Mouse (Mus musculus): ENCODE measurements around the gene Tmem145. TPM values are rescaled to one million over a fixed set of nuclear protein-coding genes. Genes with fewer than 3 reads are reported as not detected.

The Tmem145 gene
- polyA plus RNA-seq, 1 experiment from 2014 or later, result 14.5 TPM

DNA sequence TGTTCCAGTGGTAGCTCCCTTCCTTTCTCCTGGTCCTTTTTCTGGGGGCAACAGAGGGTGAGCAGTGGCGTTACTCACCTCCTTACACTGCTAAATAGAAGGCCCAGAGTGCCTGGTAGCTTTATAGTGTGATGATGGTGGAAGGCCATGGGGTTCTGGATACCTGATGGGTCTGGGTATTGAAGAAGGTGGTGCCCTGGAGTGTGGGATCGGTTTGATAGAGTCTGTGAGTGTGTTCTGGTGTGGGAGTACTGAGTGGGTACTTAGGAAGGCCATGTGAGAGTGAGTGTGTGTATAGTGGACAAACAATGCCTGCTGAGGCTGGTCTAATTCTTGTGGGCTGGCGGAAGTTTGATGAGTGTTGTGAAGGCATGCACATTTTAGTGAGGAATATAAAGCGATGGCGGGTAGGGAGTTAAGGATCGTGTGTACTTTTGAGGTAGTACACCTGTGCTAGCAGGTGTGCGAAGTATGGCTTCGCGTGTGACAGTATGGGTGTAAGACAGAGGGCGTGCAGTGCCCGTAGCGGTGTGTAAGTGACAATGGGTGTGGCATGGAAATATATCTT lies 24.7 kb upstream of the Tmem145 start:
- Histone ChIP-seq H3K4me3 (ENCODE audit: low read depth, low read length) (peak overlapping the region; percentile 85), H3K4me2 (ENCODE audit: low read length) (peak overlapping the region; percentile 89), H3K27ac (ENCODE audit: low read depth, low read length) (peak overlapping the region; percentile 99), H3K36me3 (ENCODE audit: control insufficient read depth, insufficient read depth, low read length) (peaks cover 16% of the 10 kb centered on the region), H3K27me3 (replicated peaks; ENCODE audit: control insufficient read depth, insufficient read depth, low read length) (no peaks in the 10 kb centered on the region), H3K9ac (ENCODE audit: low read length) (peak overlapping the region; percentile 44), H3K4me1 (ENCODE audit: control insufficient read depth, insufficient read depth, low read length) (peaks cover 44% of the 10 kb centered on the region), H3K9me3 (replicated peaks; ENCODE audit: control insufficient read depth, low read length) (no peaks in the 10 kb centered on the region)
- ATAC-seq (no peak), DNase-seq (ENCODE audit: low spot score) (no peak)
- 15% methylated on average over 12 of the region's 12 CpGs for WGBS

DNA sequence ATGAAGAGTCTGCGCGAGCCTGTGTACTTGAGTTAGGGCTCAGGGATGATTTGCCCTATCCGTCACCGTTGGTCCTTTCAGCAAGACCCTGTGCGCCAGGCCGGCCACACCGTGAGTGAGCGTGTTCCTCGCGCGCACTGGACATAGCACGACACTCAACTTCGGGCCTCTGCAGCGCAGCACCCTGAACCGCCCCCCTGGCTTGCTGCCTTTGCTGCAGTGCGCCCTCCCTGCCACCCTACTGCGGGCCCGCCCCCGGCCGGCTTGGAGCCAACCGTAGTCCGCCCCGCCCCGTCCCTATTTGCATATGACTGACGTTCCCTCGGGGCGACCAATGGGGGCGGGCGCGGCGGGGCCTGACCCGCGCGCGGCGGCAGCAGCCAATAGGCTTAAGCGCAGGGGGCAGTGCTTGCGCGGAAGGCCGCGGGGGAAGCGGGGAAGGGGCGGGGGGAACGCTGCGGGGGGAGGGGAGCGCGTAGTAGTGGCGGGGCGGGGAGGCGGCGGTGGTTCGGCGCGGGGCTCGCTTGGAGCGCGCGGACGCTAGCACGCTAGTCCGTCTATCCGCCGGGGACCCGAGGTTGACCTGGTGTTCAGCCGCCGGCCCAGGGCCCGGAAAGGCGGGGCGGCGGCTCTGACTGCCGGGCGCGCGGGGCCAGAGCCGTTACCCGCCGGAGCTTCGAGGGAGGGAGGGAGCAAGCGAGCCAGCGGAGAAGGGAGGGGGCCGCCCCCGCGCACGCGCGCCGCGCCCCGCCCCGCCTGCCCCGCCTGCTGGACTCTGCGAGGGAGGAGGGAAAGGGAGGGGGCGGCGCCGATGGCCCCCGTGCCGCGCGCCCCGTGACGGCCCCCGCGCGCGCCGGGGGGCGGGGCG lies 23.9 kb upstream of the Tmem145 start:
- WGBS, result 1% methylated on average over 52 of the region's 108 CpGs
- Histone ChIP-seq H3K9me3 (replicated peaks; ENCODE audit: control insufficient read depth, low read length) (no peaks in the 10 kb centered on the region), H3K4me1 (ENCODE audit: control insufficient read depth, insufficient read depth, low read length) (peaks cover 44% of the 10 kb centered on the region), H3K36me3 (ENCODE audit: control insufficient read depth, insufficient read depth, low read length) (peaks cover 23% of the 10 kb centered on the region), H3K4me3 (ENCODE audit: low read depth, low read length) (peak overlapping the region; percentile 85), H3K27me3 (replicated peaks; ENCODE audit: control insufficient read depth, insufficient read depth, low read length) (no peaks in the 10 kb centered on the region), H3K4me2 (ENCODE audit: low read length) (peak overlapping the region; percentile 89), H3K9ac (ENCODE audit: low read length) (peak overlapping the region; percentile 88), H3K27ac (ENCODE audit: low read depth, low read length) (peak overlapping the region; percentile 99)
- ATAC-seq, result peak; percentile 70
- DNase-seq (ENCODE audit: low spot score), result peak; percentile 98

DNA sequence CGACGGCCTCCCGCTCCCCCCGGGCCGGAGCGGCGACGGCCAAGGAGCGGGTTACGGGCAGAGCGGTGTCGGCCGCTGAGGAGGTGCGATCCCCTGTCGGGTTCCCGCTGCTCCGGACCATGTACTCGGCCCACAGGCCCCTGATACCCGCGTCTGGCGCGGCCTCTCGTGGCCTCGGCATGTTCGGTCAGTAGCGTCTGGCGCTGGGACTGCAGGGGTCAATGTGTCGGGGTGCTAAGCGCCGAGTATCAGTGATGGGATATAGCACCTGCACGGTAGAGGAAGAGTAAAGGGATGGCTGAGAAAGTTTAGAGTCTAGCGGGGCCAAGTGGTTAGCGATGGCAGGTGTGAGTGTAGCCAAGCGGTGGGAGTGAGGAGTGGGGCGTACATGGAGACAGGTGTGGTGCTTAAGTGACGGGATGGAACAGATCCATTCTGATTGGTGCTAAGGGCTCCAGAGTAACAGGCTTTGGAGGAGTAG lies 23.1 kb upstream of the Tmem145 start:
- under 1% methylated on average over 26 of the region's 36 CpGs for WGBS
- Histone ChIP-seq H3K27me3 (replicated peaks; ENCODE audit: control insufficient read depth, insufficient read depth, low read length) (no peaks in the 10 kb centered on the region), H3K4me1 (ENCODE audit: control insufficient read depth, insufficient read depth, low read length) (peaks cover 39% of the 10 kb centered on the region), H3K36me3 (ENCODE audit: control insufficient read depth, insufficient read depth, low read length) (peaks cover 31% of the 10 kb centered on the region), H3K27ac (ENCODE audit: low read depth, low read length) (peak overlapping the region; percentile 98), H3K4me2 (ENCODE audit: low read length) (peak overlapping the region; percentile 89), H3K9ac (ENCODE audit: low read length) (peak overlapping the region; percentile 88), H3K9me3 (replicated peaks; ENCODE audit: control insufficient read depth, low read length) (no peaks in the 10 kb centered on the region), H3K4me3 (ENCODE audit: low read depth, low read length) (peak overlapping the region; percentile 85)
- peak; percentile 59 for DNase-seq (ENCODE audit: low spot score)
- no peak for ATAC-seq

DNA sequence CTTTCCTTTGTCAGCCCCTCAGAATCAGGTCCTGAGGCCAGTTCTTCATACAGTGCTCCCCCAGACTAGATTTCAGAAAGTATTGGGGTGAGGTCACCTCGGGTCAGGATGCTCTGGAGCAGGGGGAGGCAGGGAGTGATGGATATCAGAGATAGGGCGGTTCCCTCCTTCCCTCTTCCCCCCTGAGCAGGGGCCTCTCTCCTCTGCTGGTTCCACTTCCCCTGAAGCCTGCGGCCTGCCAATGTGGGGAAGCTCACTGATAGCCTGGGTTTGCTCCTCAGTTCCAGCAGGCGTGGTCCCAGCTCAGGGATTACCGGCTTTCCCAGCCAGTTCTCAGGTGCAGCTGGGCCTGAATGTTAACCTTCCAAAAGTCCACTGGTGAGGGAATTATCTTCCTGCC lies 22.3 kb upstream of the Tmem145 start:
- WGBS, result 7% methylated on average over 5 of the region's 5 CpGs
- peak overlapping the region; percentile 85 for H3K4me3 ChIP-seq (ENCODE audit: low read depth, low read length)
- H3K36me3 ChIP-seq (ENCODE audit: control insufficient read depth, insufficient read depth, low read length), result peaks cover 40% of the 10 kb centered on the region
- H3K9me3 ChIP-seq (replicated peaks; ENCODE audit: control insufficient read depth, low read length), result no peaks in the 10 kb centered on the region
- peak overlapping the region; percentile 98; the same call in 1 of the 2 replicates for H3K27ac ChIP-seq (ENCODE audit: low read depth, low read length)
- ATAC-seq (no peak), DNase-seq (ENCODE audit: low spot score) (no peak)
- peaks cover 36% of the 10 kb centered on the region for H3K4me1 ChIP-seq (ENCODE audit: control insufficient read depth, insufficient read depth, low read length)
- H3K9ac ChIP-seq (ENCODE audit: low read length), result peak overlapping the region; percentile 88
- H3K4me2 ChIP-seq (ENCODE audit: low read length), result peak overlapping the region; percentile 89
- no peaks in the 10 kb centered on the region for H3K27me3 ChIP-seq (replicated peaks; ENCODE audit: control insufficient read depth, insufficient read depth, low read length)

DNA sequence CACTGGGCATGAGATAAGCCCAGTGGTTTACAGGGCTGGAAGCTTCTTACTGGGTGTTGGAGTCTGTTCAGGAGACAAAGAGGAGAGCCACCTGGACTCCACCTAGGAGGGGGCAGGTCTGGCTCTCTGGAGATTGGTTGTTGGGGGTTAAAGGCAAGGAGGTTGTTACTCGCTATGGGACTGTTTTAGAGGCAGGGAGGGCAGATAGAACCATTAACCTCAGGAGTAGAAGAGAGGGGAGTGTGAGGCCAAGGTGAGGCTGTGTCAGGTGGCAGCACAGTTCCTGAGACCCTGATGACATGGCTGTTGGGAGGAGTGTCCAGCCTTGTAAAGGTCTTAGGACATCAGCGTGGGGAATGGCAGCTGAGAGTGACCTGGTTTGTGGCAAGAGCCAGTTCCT lies 21.7 kb upstream of the Tmem145 start:
- peak overlapping the region; percentile 89 for H3K4me2 ChIP-seq (ENCODE audit: low read length)
- no peaks in the 10 kb centered on the region for H3K27me3 ChIP-seq (replicated peaks; ENCODE audit: control insufficient read depth, insufficient read depth, low read length)
- ATAC-seq (no peak), DNase-seq (ENCODE audit: low spot score) (no peak)
- peak overlapping the region; percentile 88 for H3K9ac ChIP-seq (ENCODE audit: low read length)
- 0 out of 2 replicates have a peak overlapping the region, but pooled peaks have one; percentile 46 for H3K27ac ChIP-seq (ENCODE audit: low read depth, low read length)
- H3K4me3 ChIP-seq (ENCODE audit: low read depth, low read length), result peak overlapping the region; percentile 85
- peaks cover 45% of the 10 kb centered on the region for H3K36me3 ChIP-seq (ENCODE audit: control insufficient read depth, insufficient read depth, low read length)
- 69% methylated on average over 2 of the region's 2 CpGs for WGBS
- no peaks in the 10 kb centered on the region for H3K9me3 ChIP-seq (replicated peaks; ENCODE audit: control insufficient read depth, low read length)
- H3K4me1 ChIP-seq (ENCODE audit: control insufficient read depth, insufficient read depth, low read length), result peaks cover 36% of the 10 kb centered on the region

DNA sequence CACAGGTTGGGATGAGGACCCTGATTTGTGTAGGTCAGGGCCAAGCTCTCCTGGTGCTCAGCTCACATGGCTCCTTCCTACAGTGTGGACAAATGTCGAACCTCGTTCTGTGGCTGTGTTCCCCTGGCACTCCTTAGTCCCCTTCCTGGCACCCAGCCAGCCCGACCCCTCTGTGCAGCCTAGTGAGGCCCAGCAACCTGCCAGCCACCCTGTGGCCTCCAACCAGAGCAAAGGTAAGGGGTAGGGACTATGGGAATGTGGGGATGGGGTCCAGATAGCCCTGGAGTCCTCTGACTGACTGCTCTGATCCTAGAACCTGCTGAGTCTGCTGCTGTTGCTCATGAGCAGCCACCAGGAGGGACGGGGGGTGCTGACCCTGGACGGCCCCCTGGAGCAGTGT lies 21.1 kb upstream of the Tmem145 start:
- DNase-seq (ENCODE audit: low spot score) (peak; percentile 39), ATAC-seq (no peak)
- peaks cover 51% of the 10 kb centered on the region for H3K36me3 ChIP-seq (ENCODE audit: control insufficient read depth, insufficient read depth, low read length)
- H3K9me3 ChIP-seq (replicated peaks; ENCODE audit: control insufficient read depth, low read length), result no peaks in the 10 kb centered on the region
- no peaks in the 10 kb centered on the region for H3K27me3 ChIP-seq (replicated peaks; ENCODE audit: control insufficient read depth, insufficient read depth, low read length)
- H3K4me3 ChIP-seq (ENCODE audit: low read depth, low read length), result peak overlapping the region; percentile 85
- H3K27ac ChIP-seq (ENCODE audit: low read depth, low read length), result no peak overlapping the region
- 50% methylated on average over 5 of the region's 5 CpGs for WGBS
- peak overlapping the region; percentile 89 for H3K4me2 ChIP-seq (ENCODE audit: low read length)
- peak overlapping the region; percentile 88 for H3K9ac ChIP-seq (ENCODE audit: low read length)
- H3K4me1 ChIP-seq (ENCODE audit: control insufficient read depth, insufficient read depth, low read length), result peaks cover 33% of the 10 kb centered on the region

DNA sequence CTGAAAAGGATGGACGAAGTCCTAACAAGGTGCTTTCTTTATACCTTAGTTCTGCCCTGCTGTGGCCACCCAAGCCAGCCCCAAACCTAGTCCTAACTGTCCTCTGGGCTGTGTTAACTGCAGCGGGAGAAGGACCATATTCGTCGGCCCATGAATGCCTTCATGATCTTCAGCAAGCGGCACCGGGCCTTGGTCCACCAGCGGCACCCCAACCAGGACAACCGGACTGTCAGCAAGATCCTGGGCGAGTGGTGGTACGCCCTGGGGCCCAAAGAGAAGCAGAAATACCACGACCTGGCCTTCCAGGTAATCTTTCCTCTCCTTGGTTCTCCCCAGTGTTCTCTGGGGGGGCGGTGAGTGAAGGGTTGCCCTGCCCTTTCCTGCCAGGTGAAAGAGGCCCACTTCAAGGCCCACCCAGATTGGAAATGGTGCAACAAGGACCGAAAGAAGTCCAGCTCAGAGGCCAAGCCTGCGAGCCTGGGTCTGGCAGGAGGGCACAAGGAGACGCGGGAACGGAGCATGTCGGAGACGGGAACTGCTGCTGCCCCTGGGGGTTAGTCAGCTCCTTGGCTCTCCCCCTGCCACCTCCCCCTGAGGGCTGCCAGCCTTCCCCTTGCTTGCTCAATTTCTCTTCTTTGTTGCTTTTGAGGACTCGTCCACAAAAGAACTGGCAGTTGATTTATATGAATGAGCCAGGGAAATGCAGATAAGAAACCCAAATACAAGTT lies 20.2 kb upstream of the Tmem145 start:
- H3K9ac ChIP-seq (ENCODE audit: low read length), result no peak overlapping the region; the same call in 1 of the 2 replicates
- ATAC-seq, result no peak
- H3K4me3 ChIP-seq (ENCODE audit: low read depth, low read length), result no peak overlapping the region
- no peak for DNase-seq (ENCODE audit: low spot score)
- H3K4me1 ChIP-seq (ENCODE audit: control insufficient read depth, insufficient read depth, low read length), result peaks cover 24% of the 10 kb centered on the region
- no peaks in the 10 kb centered on the region for H3K27me3 ChIP-seq (replicated peaks; ENCODE audit: control insufficient read depth, insufficient read depth, low read length)
- WGBS, result 82% methylated on average over 20 of the region's 20 CpGs
- H3K36me3 ChIP-seq (ENCODE audit: control insufficient read depth, insufficient read depth, low read length), result peaks cover 60% of the 10 kb centered on the region
- H3K4me2 ChIP-seq (ENCODE audit: low read length), result no peak overlapping the region
- H3K9me3 ChIP-seq (replicated peaks; ENCODE audit: control insufficient read depth, low read length), result no peaks in the 10 kb centered on the region
- H3K27ac ChIP-seq (ENCODE audit: low read depth, low read length), result no peak overlapping the region

DNA sequence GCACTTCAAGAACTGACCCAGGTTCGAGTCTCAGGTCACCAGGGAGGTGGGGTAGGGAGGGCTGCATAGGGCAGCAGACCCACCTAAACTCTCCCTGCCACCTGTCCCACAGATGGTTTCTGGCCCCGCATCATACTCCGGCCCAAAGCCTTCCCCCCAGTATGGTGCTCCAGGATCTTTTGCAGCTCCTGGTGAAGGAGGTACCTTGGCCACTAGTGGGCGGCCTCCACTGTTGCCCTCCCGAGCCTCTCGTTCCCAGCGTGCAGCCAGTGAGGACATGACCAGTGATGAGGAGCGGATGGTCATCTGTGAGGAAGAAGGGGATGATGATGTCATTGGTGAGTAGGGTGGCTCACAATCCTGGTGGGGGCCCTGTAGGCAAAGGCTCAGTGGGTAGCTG lies 18.9 kb upstream of the Tmem145 start:
- Histone ChIP-seq H3K4me3 (ENCODE audit: low read depth, low read length) (no peak overlapping the region), H3K27ac (ENCODE audit: low read depth, low read length) (no peak overlapping the region), H3K4me2 (ENCODE audit: low read length) (no peak overlapping the region), H3K9me3 (replicated peaks; ENCODE audit: control insufficient read depth, low read length) (no peaks in the 10 kb centered on the region), H3K27me3 (replicated peaks; ENCODE audit: control insufficient read depth, insufficient read depth, low read length) (no peaks in the 10 kb centered on the region), H3K4me1 (ENCODE audit: control insufficient read depth, insufficient read depth, low read length) (peaks cover 15% of the 10 kb centered on the region), H3K36me3 (ENCODE audit: control insufficient read depth, insufficient read depth, low read length) (peaks cover 74% of the 10 kb centered on the region), H3K9ac (ENCODE audit: low read length) (no peak overlapping the region)
- no peak for DNase-seq (ENCODE audit: low spot score)
- ATAC-seq, result no peak
- WGBS, result 79% methylated on average over 8 of the region's 8 CpGs
